Mouse (Mus musculus): ENCODE measurements around the gene Dgke. TPM values are rescaled to one million over a fixed set of nuclear protein-coding genes. Genes with fewer than 3 reads are reported as not detected.
"Not testable (repeated sequence)": the region's sequence is repeated elsewhere in the genome, so short reads cannot be mapped to it uniquely, and the experiment has no call there.

The Dgke gene
- polyA plus RNA-seq, 1 experiment = 3.9 TPM

DNA sequence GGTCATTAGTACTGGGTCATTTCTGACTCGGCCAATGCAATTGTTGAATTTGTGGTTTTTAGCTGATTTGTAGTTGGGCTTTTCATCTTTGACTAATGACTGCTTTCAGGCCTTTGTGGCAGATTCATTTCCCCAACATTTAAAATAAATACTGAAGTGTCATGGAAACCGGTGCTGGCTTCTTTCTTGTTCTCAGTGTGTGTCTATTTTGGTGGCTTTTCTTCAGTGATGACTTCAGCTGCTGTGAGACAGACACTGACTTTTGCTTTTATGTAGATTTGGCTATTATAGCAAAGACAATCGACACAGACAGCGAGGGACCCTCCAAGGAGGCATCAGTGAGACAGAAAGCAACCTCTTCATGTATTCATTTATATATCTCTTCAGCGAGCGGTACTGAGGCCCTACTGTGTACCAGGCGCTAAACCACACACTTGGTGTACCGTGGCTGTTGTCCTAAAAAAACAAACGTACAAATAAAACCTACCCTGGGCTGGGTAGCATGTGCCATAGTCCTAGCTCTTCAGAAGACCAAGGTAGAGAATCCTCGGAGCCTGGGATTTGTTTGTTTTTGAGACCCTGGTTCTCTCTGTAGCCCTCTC is 19.7 kb upstream of the Dgke start:
- no peaks in the 10 kb centered on the region for H3K27me3 ChIP-seq (ENCODE audit: control insufficient read depth, insufficient read depth, low read length)
- H3K4me1 ChIP-seq (ENCODE audit: control insufficient read depth, insufficient read depth, insufficient read length) = peaks cover 7% of the 10 kb centered on the region; the same call in 1 of the 2 replicates
- H3K27ac ChIP-seq (ENCODE audit: insufficient read depth, low read length) = no peak overlapping the region
- no peak for DNase-seq (ENCODE audit: low read depth in 1 of 2, low spot score in 2 of 2)
- WGBS = 69% methylated on average over 10 of the region's 10 CpGs
- TF ChIP-seq CTCF (IDR thresholded peaks at IDR 0.05; ENCODE audit: extremely low read depth, insufficient read depth, insufficient read length, insufficient replicate concordance) (no peak), POLR2A (IDR thresholded peaks at IDR 0.05; ENCODE audit: low read depth, low read length) (no peak)
- no peak overlapping the region for H3K4me3 ChIP-seq (ENCODE audit: extremely low read depth, insufficient read depth, insufficient read length)
- H3K36me3 ChIP-seq (ENCODE audit: control insufficient read depth, insufficient read depth, low read length) = no peaks in the 10 kb centered on the region

DNA sequence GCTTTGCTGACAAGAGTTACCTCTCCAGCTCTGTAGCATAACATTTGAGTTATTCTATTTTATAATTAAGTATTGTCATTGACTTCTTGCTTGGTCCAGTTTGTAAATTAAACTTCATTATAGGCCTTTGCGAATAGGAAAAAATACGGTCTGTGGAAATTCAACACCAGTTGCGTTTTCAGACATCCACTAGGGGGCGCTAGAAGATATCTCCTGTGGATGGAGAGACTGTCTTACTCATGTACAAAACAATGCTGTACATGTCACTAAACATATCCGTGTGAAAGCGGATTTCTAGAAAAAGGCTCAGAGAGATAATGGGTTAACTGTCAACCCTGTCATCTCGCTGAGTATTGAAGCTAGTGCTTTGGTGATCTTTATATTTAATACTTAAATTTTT is 18.0 kb upstream of the Dgke start:
- TF ChIP-seq CTCF (IDR thresholded peaks at IDR 0.05; ENCODE audit: extremely low read depth, insufficient read depth, insufficient read length, insufficient replicate concordance) = peak; percentile 21; the same call in 1 of the 2 replicates
- no peak for TF ChIP-seq POLR2A (IDR thresholded peaks at IDR 0.05; ENCODE audit: low read depth, low read length)
- Histone ChIP-seq H3K27me3 (ENCODE audit: control insufficient read depth, insufficient read depth, low read length) (no peaks in the 10 kb centered on the region), H3K36me3 (ENCODE audit: control insufficient read depth, insufficient read depth, low read length) (no peaks in the 10 kb centered on the region), H3K4me1 (ENCODE audit: control insufficient read depth, insufficient read depth, insufficient read length) (peaks cover 4% of the 10 kb centered on the region; the same call in 1 of the 2 replicates), H3K4me3 (ENCODE audit: extremely low read depth, insufficient read depth, insufficient read length) (no peak overlapping the region), H3K27ac (ENCODE audit: insufficient read depth, low read length) (no peak overlapping the region)
- WGBS = 10% methylated on average over 7 of the region's 7 CpGs
- DNase-seq (ENCODE audit: low read depth in 1 of 2, low spot score in 2 of 2) = peak in 1 of 2 experiments; percentile 53

DNA sequence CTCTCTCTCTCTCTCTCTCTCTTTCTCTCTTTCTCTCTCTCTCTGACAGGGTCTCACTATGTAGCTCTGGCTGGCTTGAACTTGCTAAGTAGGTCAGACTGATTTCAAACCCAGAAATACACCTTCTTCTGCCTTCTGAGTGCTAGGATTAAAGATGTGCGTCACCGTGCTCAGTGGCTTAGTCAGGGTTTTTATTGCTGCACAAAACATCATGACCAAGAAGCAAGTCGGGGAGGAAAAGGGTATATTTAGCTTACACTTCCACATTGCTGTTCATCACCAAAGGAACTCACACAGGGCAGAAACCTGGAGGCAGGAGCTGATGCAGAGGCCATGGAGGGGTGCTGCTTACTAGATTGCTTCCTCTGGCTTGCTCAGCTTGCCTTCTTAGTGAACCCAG is 16.0 kb upstream of the Dgke start:
- not testable (repeated sequence) for DNase-seq (ENCODE audit: low read depth in 1 of 2, low spot score in 2 of 2); H3K27ac ChIP-seq (ENCODE audit: insufficient read depth, low read length); H3K4me3 ChIP-seq (ENCODE audit: extremely low read depth, insufficient read depth, insufficient read length); H3K36me3 ChIP-seq (ENCODE audit: control insufficient read depth, insufficient read depth, low read length); H3K27me3 ChIP-seq (ENCODE audit: control insufficient read depth, insufficient read depth, low read length)
- 66% methylated on average over 3 of the region's 3 CpGs for WGBS
- H3K4me1 ChIP-seq (ENCODE audit: control insufficient read depth, insufficient read depth, insufficient read length) = peaks cover 16% of the 10 kb centered on the region; the same call in 1 of the 2 replicates

- H3K4me3 ChIP-seq (ENCODE audit: extremely low read depth, insufficient read depth, insufficient read length); H3K27ac ChIP-seq (ENCODE audit: insufficient read depth, low read length); H3K27me3 ChIP-seq (ENCODE audit: control insufficient read depth, insufficient read depth, low read length); DNase-seq (ENCODE audit: low read depth in 1 of 2, low spot score in 2 of 2); H3K36me3 ChIP-seq (ENCODE audit: control insufficient read depth, insufficient read depth, low read length): not testable (repeated sequence)
- H3K4me1 ChIP-seq (ENCODE audit: control insufficient read depth, insufficient read depth, insufficient read length) = peaks cover 21% of the 10 kb centered on the region; the same call in 1 of the 2 replicates
- whole genome bisulfite sequencing = 81% methylated on average over 5 of the region's 5 CpGs
These were observed 15.3 kb upstream of the Dgke start for GRCm38 (mm10) chr11:89081906-89082305.

DNA sequence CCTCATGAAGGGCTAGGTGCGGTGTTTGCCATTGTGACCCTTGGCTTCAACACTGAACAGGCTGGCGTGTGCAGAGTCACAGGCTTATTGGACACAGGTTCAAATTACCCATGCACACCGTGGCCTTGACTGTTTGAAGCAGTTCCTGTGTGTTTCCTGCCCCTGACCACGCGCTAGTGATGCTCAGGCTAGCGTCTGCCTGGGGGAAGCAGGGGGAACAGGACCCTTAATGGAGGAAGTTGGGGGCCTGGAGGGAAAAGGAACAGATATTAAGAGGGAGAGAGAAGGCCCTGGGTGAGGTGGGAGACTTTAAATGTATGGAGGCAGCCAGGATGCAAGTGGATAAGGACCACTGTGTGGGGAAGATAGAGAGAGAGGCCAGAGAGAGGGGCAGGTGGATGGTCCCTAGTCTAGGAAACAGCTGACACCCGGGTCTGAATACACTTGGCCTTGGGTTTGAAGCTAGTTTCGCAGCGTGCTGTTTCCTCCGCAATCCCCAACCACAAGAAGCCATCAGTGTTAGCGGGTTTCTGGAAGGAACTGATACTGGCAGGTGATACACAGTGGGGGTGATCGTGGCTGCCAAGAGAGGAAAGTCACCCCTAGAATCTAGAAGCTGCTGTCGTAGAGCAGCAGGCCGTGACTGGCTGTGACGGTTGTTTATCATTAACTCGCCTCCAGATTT is 12.5 kb upstream of the Dgke start:
- WGBS = 12% methylated on average over 16 of the region's 16 CpGs
- H3K36me3 ChIP-seq (ENCODE audit: control insufficient read depth, insufficient read depth, low read length) = no peaks in the 10 kb centered on the region
- no peak for TF ChIP-seq CTCF (IDR thresholded peaks at IDR 0.05; ENCODE audit: extremely low read depth, insufficient read depth, insufficient read length, insufficient replicate concordance)
- TF ChIP-seq POLR2A (IDR thresholded peaks at IDR 0.05; ENCODE audit: low read depth, low read length) = no peak
- no peaks in the 10 kb centered on the region for H3K27me3 ChIP-seq (ENCODE audit: control insufficient read depth, insufficient read depth, low read length)
- peaks cover 28% of the 10 kb centered on the region; the same call in 1 of the 2 replicates for H3K4me1 ChIP-seq (ENCODE audit: control insufficient read depth, insufficient read depth, insufficient read length)
- peak; percentile 51 to 68 for DNase-seq (ENCODE audit: low read depth in 1 of 2, low spot score in 2 of 2)
- no peak overlapping the region for H3K4me3 ChIP-seq (ENCODE audit: extremely low read depth, insufficient read depth, insufficient read length)
- peak overlapping the region; percentile 87 for H3K27ac ChIP-seq (ENCODE audit: insufficient read depth, low read length)

DNA sequence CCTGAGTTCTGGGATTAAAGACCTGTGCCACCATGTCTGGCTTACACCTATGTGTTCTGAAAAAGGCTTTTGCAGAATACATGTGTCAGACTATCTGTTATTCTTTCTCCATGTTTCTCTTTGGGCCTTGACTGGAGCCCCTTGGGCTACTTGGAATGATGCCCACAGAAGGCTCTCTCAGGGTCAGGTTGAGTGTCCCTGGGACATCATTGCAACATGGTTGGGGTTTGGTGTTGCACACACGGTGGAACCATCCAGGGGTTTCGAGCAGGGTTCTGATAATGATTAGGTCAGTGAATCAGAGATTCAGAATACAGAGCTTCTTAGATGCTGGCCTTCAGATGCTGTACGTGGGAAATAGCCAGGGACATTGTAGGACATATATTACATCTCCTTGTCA is 11.7 kb upstream of the Dgke start:
- 77% methylated on average over 3 of the region's 3 CpGs for WGBS
- peak overlapping the region; percentile 87 for H3K27ac ChIP-seq (ENCODE audit: insufficient read depth, low read length)
- peaks cover 28% of the 10 kb centered on the region; the same call in 1 of the 2 replicates for H3K4me1 ChIP-seq (ENCODE audit: control insufficient read depth, insufficient read depth, insufficient read length)
- H3K4me3 ChIP-seq (ENCODE audit: extremely low read depth, insufficient read depth, insufficient read length) = no peak overlapping the region
- DNase-seq (ENCODE audit: low read depth in 1 of 2, low spot score in 2 of 2) = no peak
- no peaks in the 10 kb centered on the region for H3K27me3 ChIP-seq (ENCODE audit: control insufficient read depth, insufficient read depth, low read length)
- no peaks in the 10 kb centered on the region for H3K36me3 ChIP-seq (ENCODE audit: control insufficient read depth, insufficient read depth, low read length)
- no peak for TF ChIP-seq POLR2A (IDR thresholded peaks at IDR 0.05; ENCODE audit: low read depth, low read length)
- TF ChIP-seq CTCF (IDR thresholded peaks at IDR 0.05; ENCODE audit: extremely low read depth, insufficient read depth, insufficient read length, insufficient replicate concordance) = no peak

DNA sequence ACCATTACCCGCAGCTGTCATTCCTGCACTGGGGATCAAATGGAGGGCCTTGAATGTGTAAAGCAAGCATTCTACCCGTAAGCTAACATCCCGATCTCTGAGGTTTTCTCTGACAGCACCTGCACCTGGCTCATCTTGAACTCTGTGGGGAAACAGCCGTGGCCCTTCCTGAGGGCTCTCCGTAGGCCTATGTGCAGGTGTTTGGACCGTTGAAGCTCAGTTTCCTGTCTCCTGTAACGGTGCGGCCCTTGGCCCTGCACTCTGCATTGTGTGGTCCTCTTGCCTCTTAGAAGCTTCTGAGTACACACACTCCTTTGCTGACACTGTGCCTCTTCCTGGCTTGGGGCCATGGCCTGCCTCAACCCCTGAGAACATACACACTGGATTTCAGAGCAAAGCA is 11.0 kb upstream of the Dgke start:
- H3K27me3 ChIP-seq (ENCODE audit: control insufficient read depth, insufficient read depth, low read length) = no peaks in the 10 kb centered on the region
- TF ChIP-seq POLR2A (IDR thresholded peaks at IDR 0.05; ENCODE audit: low read depth, low read length) (no peak), CTCF (IDR thresholded peaks at IDR 0.05; ENCODE audit: extremely low read depth, insufficient read depth, insufficient read length, insufficient replicate concordance) (no peak)
- H3K36me3 ChIP-seq (ENCODE audit: control insufficient read depth, insufficient read depth, low read length) = no peaks in the 10 kb centered on the region
- H3K4me3 ChIP-seq (ENCODE audit: extremely low read depth, insufficient read depth, insufficient read length) = no peak overlapping the region
- DNase-seq (ENCODE audit: low read depth in 1 of 2, low spot score in 2 of 2) = no peak
- H3K27ac ChIP-seq (ENCODE audit: insufficient read depth, low read length) = peak overlapping the region; percentile 30
- WGBS = 26% methylated on average over 8 of the region's 8 CpGs
- peaks cover 28% of the 10 kb centered on the region; the same call in 1 of the 2 replicates for H3K4me1 ChIP-seq (ENCODE audit: control insufficient read depth, insufficient read depth, insufficient read length)

Data from spleen, adult 2 months (tissue).